Mouse (Mus musculus): ENCODE measurements around the gene Gm5128. TPM values are rescaled to one million over a fixed set of nuclear protein-coding genes. Genes with fewer than 3 reads are reported as not detected.
"Not testable (repeated sequence)": the region's sequence is repeated elsewhere in the genome, so short reads cannot be mapped to it uniquely, and the experiment has no call there.

Gene Gm5128
- not detected for total RNA-seq (2021)
- long read RNA-seq, experiment 1, result 0 reads
- long read RNA-seq, experiment 2, result 0 reads

- H3K4me3 ChIP-seq; H3K27ac ChIP-seq; DNase-seq (ENCODE audit: low spot score in 2 of 2): not testable (repeated sequence)
Measured at GRCm38 (mm10) chrX:135372984-135373383, at the start of gene Gm5128. TSS of gene Gm5128 (plus strand) at chrX:135373284.

- not testable (repeated sequence) for DNase-seq (ENCODE audit: low spot score in 2 of 2); H3K4me3 ChIP-seq; H3K27ac ChIP-seq
Measured at GRCm38 (mm10) chrX:135360685-135361084, 12.4 kb upstream of the Gm5128 start.

- H3K27ac ChIP-seq; H3K4me3 ChIP-seq; DNase-seq (ENCODE audit: low spot score in 2 of 2): not testable (repeated sequence)
Measured at GRCm38 (mm10) chrX:135361943-135362342, 11.1 kb upstream of the Gm5128 start.

GRCm38 (mm10) chrX:135403578-135403977, 30.5 kb downstream of the Gm5128 start:
- DNase-seq (ENCODE audit: low spot score in 2 of 2); H3K4me3 ChIP-seq; H3K27ac ChIP-seq: not testable (repeated sequence)

GRCm38 (mm10) chrX:135421203-135421602, 48.1 kb downstream of the Gm5128 start:
- not testable (repeated sequence) for H3K4me3 ChIP-seq; H3K27ac ChIP-seq; DNase-seq (ENCODE audit: low spot score in 2 of 2)

- not testable (repeated sequence) for H3K4me3 ChIP-seq; H3K27ac ChIP-seq; DNase-seq (ENCODE audit: low spot score in 2 of 2)
Measured at GRCm38 (mm10) chrX:135421824-135422223, 48.7 kb downstream of the Gm5128 start.

GRCm38 (mm10) chrX:135422473-135422872, 49.4 kb downstream of the Gm5128 start:
- not testable (repeated sequence) for H3K27ac ChIP-seq; DNase-seq (ENCODE audit: low spot score in 2 of 2)

More at GRCm38 (mm10) chrX:135422473-135422872, 49.4 kb downstream of the Gm5128 start:
- not testable (repeated sequence) for H3K4me3 ChIP-seq

Other genes starting within 250 kb of the Gm5128 start
- not detected for gene Gm15023, start 195.7 kb upstream of the Gm5128 start, total RNA-seq (2021)
- 100 to 1,000 TPM in 1 of 2 experiments, 10 to 100 TPM in 1; 95.7 to 124 TPM for gene Tceal6, start 162.6 kb upstream of the Gm5128 start, total RNA-seq (2021)
- not detected for gene Pramel3, start 71.0 kb upstream of the Gm5128 start, total RNA-seq (2021)
- gene Gm7903, start 60.6 kb downstream of the Gm5128 start, total RNA-seq (2021), result not detected
- gene AV320801, start 121.3 kb downstream of the Gm5128 start, total RNA-seq (2021), result not detected
- gene Nxf7, start 225.5 kb downstream of the Gm5128 start, total RNA-seq (2021), result under 1 TPM in 1 of 2 experiments, not detected in 1; 0.37 TPM